Mouse (Mus musculus) MEL (cell line): ENCODE results near the gene Tmc8.

ENCODE experiments used
- CTCF ChIP-seq, 3 experiments: IDR thresholded peaks in 2 of 3; conservative IDR thresholded peaks in 1 of 3; 2 replicates each; pipeline ENCODE4 v1.5.1; 2011 to 2012; ENCODE audit warnings: low read length in 3 of 3, low read depth in 2 of 3, mild to moderate bottlenecking in 2 of 3, improper control_type of control experiment in 1 of 3, inconsistent platforms in 1 of 3, mixed read lengths in 1 of 3, moderate library complexity in 1 of 3; ENCODE audit not compliant: control insufficient read depth in 1 of 3, insufficient read depth in 1 of 3, poor library complexity in 1 of 3, severe bottlenecking in 1 of 3
- POLR2A ChIP-seq, 2 experiments: IDR thresholded peaks; 2 replicates each; pipeline ENCODE4 v1.6.1; 2011 to 2012; ENCODE audit warnings: low read length in 2 of 2, mild to moderate bottlenecking in 2 of 2, control low read depth in 1 of 2, improper control_type of control experiment in 1 of 2, low read depth in 1 of 2, moderate library complexity in 1 of 2; ENCODE audit not compliant: control insufficient read depth in 1 of 2, insufficient read depth in 1 of 2, poor library complexity in 1 of 2
- SIN3A ChIP-seq: IDR thresholded peaks from 2 replicates; pipeline ENCODE4 v1.6.1; 2012; ENCODE audit warnings: low read length, improper control_type of control experiment, inconsistent platforms
- SMC3 ChIP-seq: IDR thresholded peaks from 2 replicates; pipeline ENCODE4 v1.6.1; 2011; ENCODE audit warnings: low read depth, low read length, improper control_type of control experiment
- TCF12 ChIP-seq: IDR thresholded peaks from 2 replicates; pipeline ENCODE4 v1.6.1; 2014; ENCODE audit warnings: low read depth, mild to moderate bottlenecking, inconsistent platforms, low read length, improper control_type of control experiment, moderate library complexity
- USF1 ChIP-seq: IDR thresholded peaks from 2 replicates; pipeline ENCODE4 v1.6.1; 2014; ENCODE audit warnings: low read depth, mild to moderate bottlenecking, inconsistent platforms, low read length, improper control_type of control experiment, moderate library complexity

DNA sequence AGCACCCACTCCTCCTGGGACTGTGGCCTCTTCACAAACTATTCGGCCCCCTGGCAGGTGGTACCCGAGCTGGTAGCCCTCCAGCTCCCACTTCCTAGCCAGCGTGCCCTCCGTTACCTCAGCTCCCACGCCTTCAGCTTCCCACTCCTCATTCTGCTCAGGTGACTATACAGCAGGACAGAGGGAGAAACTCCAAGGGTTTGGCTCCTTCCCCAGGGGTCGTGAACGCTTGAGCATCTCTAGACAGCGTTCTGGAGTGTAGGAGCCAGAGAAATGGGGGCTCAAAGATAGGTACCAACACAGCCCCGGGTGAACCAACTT, 9.5 kb downstream of the Tmc8 start:
- TF ChIP-seq POLR2A (IDR thresholded peaks at IDR 0.05; ENCODE audit: control insufficient read depth in 1 of 2, insufficient read depth in 1 of 2, low read depth in 1 of 2, low read length in 2 of 2, poor library complexity in 1 of 2) (no peak), TCF12 (no peak), USF1 (no peak), CTCF (IDR thresholded peaks at IDR 0.05 in 2 of 3, conservative IDR thresholded peaks at IDR 0.05 in 1 of 3; ENCODE audit: control insufficient read depth in 1 of 3, insufficient read depth in 1 of 3, low read depth in 2 of 3, low read length in 3 of 3, poor library complexity in 1 of 3, severe bottlenecking in 1 of 3) (no peak), SMC3 (no peak), SIN3A (no peak)
